Mouse (Mus musculus) heart, adult 2 months (tissue): Measurements from ENCODE around the gene Ganab.

Source experiments
- CTCF ChIP-seq: fragments of 200-600 bp; IDR thresholded peaks from 2 replicates; pipeline ENCODE4 v1.8.1; 2022; ENCODE audit warnings: antibody characterized with exemption, mild to moderate bottlenecking, moderate library complexity
- EP300 ChIP-seq: fragments of 200-500 bp; IDR thresholded peaks from 2 replicates; pipeline ENCODE4 v1.6.1; 2011; ENCODE audit warnings: low read depth, low read length, control low read depth; ENCODE audit not compliant: insufficient read depth

GRCm38 (mm10) chr19:8965771-8966170, 67.9 kb downstream of the Ganab start:
- no peak for TF ChIP-seq CTCF
- no peak for TF ChIP-seq EP300
